Mouse (Mus musculus): ENCODE data around the gene Smim7. TPM values are rescaled to one million over a fixed set of nuclear protein-coding genes. Genes with fewer than 3 reads are reported as not detected.

The Smim7 gene
- 37.0 and 37.4 TPM in 2 replicates for polyA plus RNA-seq (2015; fragmentation: Nextera tagmentation; extraction: Ambion mirVana)

DNA sequence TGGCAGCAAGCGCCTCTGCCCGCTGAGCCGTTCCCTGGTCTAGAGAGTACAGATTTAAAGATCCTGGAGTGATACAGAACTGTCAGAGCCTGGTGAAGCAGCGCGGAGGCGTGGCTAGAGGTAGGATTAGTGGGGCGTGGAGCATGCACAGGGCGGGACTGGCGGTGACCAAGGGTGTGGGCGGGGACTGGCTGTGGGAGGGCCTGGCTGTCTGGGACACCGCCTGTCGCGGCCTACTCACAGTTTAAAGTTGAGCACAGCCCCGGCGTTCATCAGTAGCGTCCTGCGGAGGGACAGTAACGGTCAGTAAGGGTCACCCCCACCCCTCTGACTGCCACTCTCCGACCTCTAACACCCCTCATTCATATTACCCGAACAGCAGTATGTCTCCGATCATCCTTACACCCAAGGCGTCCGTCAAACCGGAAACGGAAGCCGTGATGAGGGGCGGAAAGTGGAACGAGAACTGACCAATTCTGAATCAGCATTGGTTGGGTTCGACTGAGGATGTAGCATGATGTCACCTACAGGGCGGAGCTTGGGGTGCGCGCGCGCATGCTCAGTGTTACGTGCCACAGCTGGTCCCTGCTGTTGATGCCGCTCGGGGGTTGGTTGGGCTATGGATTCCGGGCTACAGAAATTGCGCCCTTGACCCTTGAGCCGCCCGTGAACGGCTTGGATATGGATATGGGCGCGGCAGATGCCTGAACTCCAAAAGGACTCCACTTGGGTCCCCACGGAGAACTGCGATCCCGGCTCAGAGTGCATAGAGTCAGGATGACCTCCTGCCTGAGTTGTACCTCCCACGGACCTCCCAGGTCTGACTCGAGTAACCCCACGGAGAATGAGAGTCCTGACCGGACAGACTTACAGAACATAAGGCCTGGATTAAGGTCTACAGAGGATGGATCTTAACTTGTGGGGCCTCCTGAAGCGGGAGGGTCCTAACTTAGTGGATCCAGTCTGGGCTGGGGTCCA is at the start of gene Smim7:
Smim7 (minus strand) TSS at position 456 of the 978 bp plus-strand sequence.
- peak within 1 kb of the TSS; percentile 99 for H3K4me2 ChIP-seq
- peak; percentile 98 for ATAC-seq (ENCODE audit: insufficient read depth)
- WGBS (ENCODE audit: insufficient replicate concordance) = under 1% methylated on average over 52 of the region's 52 CpGs
- H3K9ac ChIP-seq = peak within 1 kb of the TSS; percentile 77
- H3K27ac ChIP-seq (replicated peaks) = peak within 1 kb of the TSS; percentile 90
- peak within 1 kb of the TSS; percentile 82 for H3K4me3 ChIP-seq (replicated peaks)
- H3K4me1 ChIP-seq (replicated peaks) = peaks cover 30% of the 10 kb centered on the region
- H3K27me3 ChIP-seq = peaks cover 12% of the 10 kb centered on the region; the same call in 1 of the 2 replicates
- H3K36me3 ChIP-seq (replicated peaks) = peaks cover 36% of the 10 kb centered on the region
- H3K9me3 ChIP-seq (replicated peaks) = no peaks in the 10 kb centered on the region

DNA sequence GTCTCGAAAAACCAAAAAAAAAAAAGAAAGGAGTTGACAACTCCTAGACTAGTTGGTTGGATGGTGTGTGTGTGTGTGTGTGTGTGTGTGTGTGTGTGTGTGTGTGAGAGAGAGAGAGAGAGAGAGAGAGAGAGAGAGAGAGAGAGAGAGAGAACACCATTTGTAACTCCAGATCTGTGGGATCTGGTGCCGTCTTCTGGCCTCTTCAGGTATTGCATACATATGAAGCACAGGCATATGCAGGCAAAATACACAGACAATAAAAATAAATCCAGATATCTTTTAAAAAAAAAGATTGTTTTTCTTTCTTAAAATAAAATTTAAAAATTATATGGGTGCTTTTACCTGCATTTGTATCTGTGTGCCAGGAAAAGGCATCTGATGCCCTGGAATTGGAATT is 19.3 kb upstream of the Smim7 start:
- H3K9me3 ChIP-seq (replicated peaks) = no peaks in the 10 kb centered on the region
- H3K27ac ChIP-seq (replicated peaks) = no peak overlapping the region
- no peak overlapping the region for H3K4me2 ChIP-seq
- H3K27me3 ChIP-seq = no peaks in the 10 kb centered on the region
- no peak for ATAC-seq (ENCODE audit: insufficient read depth)
- WGBS (ENCODE audit: insufficient replicate concordance) = 41% methylated on average over 2 of the region's 2 CpGs
- H3K9ac ChIP-seq = no peak overlapping the region
- H3K36me3 ChIP-seq (replicated peaks) = no peaks in the 10 kb centered on the region
- no peak overlapping the region for H3K4me3 ChIP-seq (replicated peaks)
- H3K4me1 ChIP-seq (replicated peaks) = no peaks in the 10 kb centered on the region

GRCm38 (mm10) chr8:72589286-72589685 is 18.4 kb upstream of the Smim7 start:
- Histone ChIP-seq H3K27me3 (no peaks in the 10 kb centered on the region), H3K4me2 (no peak overlapping the region), H3K9me3 (replicated peaks) (no peaks in the 10 kb centered on the region), H3K4me3 (replicated peaks) (no peak overlapping the region), H3K27ac (replicated peaks) (no peak overlapping the region), H3K4me1 (replicated peaks) (0 out of 2 replicates have a peak, but pooled peaks cover under 1% of the 10 kb centered on the region), H3K9ac (no peak overlapping the region), H3K36me3 (replicated peaks) (no peaks in the 10 kb centered on the region)
- no peak for ATAC-seq (ENCODE audit: insufficient read depth)
- 78% methylated on average over 7 of the region's 7 CpGs for WGBS (ENCODE audit: insufficient replicate concordance)

- peaks cover 4% of the 10 kb centered on the region; the same call in 1 of the 2 replicates for H3K4me1 ChIP-seq (replicated peaks)
Measured at GRCm38 (mm10) chr8:72588865-72589264, 18.0 kb upstream of the Smim7 start.

DNA sequence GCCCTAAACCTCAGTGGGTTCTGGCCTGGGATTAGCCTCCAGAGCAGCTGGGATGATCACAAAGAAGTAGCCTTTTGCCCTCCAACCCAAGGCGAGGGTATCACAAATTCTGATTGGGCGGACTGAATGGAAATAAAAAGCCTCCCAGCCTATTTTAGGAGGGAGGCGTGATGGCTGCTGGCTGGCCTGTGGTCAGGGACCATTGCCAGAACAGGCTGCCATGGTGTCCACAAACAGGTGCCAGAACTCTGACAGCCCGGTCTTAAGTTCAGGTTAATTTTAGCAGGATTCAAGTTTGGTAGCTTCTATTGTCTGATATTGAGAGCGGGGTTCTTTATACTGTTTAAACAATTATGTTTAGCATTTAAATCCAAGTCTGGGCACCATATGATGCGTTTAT is 16.9 kb upstream of the Smim7 start:
- Histone ChIP-seq H3K27me3 (no peaks in the 10 kb centered on the region), H3K4me2 (no peak overlapping the region), H3K9ac (no peak overlapping the region), H3K4me1 (replicated peaks) (peaks cover 11% of the 10 kb centered on the region), H3K9me3 (replicated peaks) (no peaks in the 10 kb centered on the region), H3K36me3 (replicated peaks) (no peaks in the 10 kb centered on the region), H3K4me3 (replicated peaks) (no peak overlapping the region), H3K27ac (replicated peaks) (no peak overlapping the region)
- 65% methylated on average over 6 of the region's 6 CpGs for whole genome bisulfite sequencing (ENCODE audit: insufficient replicate concordance)
- ATAC-seq (ENCODE audit: insufficient read depth) = no peak

More at GRCm38 (mm10) chr8:72588865-72589264, 18.0 kb upstream of the Smim7 start:
- H3K36me3 ChIP-seq (replicated peaks) = no peaks in the 10 kb centered on the region
- H3K27me3 ChIP-seq = no peaks in the 10 kb centered on the region
- 75% methylated on average over 10 of the region's 10 CpGs for WGBS (ENCODE audit: insufficient replicate concordance)
- no peak overlapping the region for H3K9ac ChIP-seq
- H3K27ac ChIP-seq (replicated peaks) = no peak overlapping the region
- H3K4me2 ChIP-seq = no peak overlapping the region
- no peak overlapping the region for H3K4me3 ChIP-seq (replicated peaks)
- H3K9me3 ChIP-seq (replicated peaks) = no peaks in the 10 kb centered on the region
- no peak for ATAC-seq (ENCODE audit: insufficient read depth)

DNA sequence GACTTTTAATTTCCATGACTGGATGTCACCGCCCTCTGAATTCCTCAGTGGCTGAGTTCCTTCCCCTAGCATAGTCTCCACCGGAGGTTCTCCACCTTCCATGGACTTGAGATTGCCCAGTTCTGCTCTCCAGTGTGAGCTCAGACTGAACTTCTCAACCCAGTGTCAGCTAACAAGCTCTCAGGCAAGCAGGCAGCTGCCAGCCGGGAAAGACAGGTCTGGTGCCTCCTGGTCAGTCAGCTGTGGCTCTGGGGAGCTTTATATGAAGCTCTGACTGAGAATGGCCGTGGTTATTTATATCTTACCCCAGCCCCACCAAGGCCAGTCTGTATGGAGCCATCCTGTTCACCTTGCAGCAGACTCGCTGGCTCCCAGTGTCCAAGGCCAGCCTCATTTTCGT is 13.5 kb upstream of the Smim7 start:
- Histone ChIP-seq H3K4me2 (no peak overlapping the region), H3K27ac (replicated peaks) (no peak overlapping the region; the same call in 1 of the 2 replicates), H3K36me3 (replicated peaks) (no peaks in the 10 kb centered on the region), H3K4me1 (replicated peaks) (peaks cover 12% of the 10 kb centered on the region), H3K4me3 (replicated peaks) (no peak overlapping the region), H3K9me3 (replicated peaks) (no peaks in the 10 kb centered on the region), H3K27me3 (no peaks in the 10 kb centered on the region), H3K9ac (no peak overlapping the region)
- no peak for ATAC-seq (ENCODE audit: insufficient read depth)
- 47% methylated on average over 6 of the region's 6 CpGs for WGBS (ENCODE audit: insufficient replicate concordance)

- 34% methylated on average over 7 of the region's 7 CpGs for WGBS (ENCODE audit: insufficient replicate concordance)
- H3K9me3 ChIP-seq (replicated peaks) = no peaks in the 10 kb centered on the region
- ATAC-seq (ENCODE audit: insufficient read depth) = peak; percentile 20; the same call in 1 of the 2 replicates
- no peak overlapping the region for H3K4me3 ChIP-seq (replicated peaks)
- H3K27ac ChIP-seq (replicated peaks) = peak overlapping the region; percentile 62
- H3K4me1 ChIP-seq (replicated peaks) = peaks cover 22% of the 10 kb centered on the region
- H3K9ac ChIP-seq = no peak overlapping the region
- no peak overlapping the region for H3K4me2 ChIP-seq
- no peaks in the 10 kb centered on the region for H3K36me3 ChIP-seq (replicated peaks)
- H3K27me3 ChIP-seq = no peaks in the 10 kb centered on the region
Measured at GRCm38 (mm10) chr8:72583056-72583771, 12.3 kb upstream of the Smim7 start.

DNA sequence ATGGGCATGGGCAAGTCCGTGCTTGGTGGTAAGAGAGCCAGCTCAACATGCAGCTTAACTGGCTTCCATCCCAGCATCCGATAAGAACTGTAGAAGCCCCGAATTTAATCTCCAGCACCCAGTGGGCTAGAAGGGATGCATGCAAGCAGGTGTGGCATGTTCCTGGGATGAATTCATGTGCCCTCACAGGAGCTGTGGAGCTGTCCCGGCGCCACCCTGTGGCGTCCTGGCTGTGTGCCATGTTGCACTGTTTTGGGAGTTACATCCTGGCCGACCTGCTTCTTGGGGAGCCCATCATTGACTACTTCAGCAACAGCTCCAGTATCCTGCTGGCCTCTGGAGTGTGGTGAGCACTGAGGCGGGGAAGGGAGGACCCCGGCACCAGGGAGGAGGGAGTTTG is 8.5 kb upstream of the Smim7 start:
- no peak overlapping the region for H3K9ac ChIP-seq
- H3K4me2 ChIP-seq = no peak overlapping the region
- 54% methylated on average over 9 of the region's 9 CpGs for WGBS (ENCODE audit: insufficient replicate concordance)
- no peak overlapping the region for H3K27ac ChIP-seq (replicated peaks)
- H3K27me3 ChIP-seq = no peaks in the 10 kb centered on the region
- H3K9me3 ChIP-seq (replicated peaks) = no peaks in the 10 kb centered on the region
- H3K36me3 ChIP-seq (replicated peaks) = no peaks in the 10 kb centered on the region
- H3K4me1 ChIP-seq (replicated peaks) = peaks cover 22% of the 10 kb centered on the region
- no peak overlapping the region for H3K4me3 ChIP-seq (replicated peaks)
- ATAC-seq (ENCODE audit: insufficient read depth) = no peak

DNA sequence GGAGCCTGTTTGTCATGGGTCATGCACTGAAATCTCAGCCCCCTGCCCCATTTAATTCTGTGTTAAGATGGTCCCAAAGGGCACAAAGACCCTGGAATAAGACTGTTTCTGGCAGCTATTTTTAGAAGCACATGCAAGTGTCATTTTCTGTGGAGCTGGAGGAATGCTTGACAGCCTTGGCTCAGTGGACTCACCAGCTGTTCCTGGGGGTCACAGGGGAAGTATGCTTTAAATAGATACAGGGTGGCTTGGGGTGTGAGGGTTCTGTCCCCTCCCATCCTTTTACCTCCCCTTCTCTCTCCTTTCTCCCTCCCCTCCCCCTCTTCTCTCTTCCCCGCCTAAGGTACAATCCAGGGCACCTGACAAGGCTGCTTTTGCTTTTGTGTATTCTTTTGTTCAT is 7.1 kb upstream of the Smim7 start:
- 68% methylated on average over 1 of the region's 1 CpGs for WGBS (ENCODE audit: insufficient replicate concordance)
- Histone ChIP-seq H3K4me1 (replicated peaks) (peaks cover 11% of the 10 kb centered on the region), H3K4me3 (replicated peaks) (no peak overlapping the region), H3K27ac (replicated peaks) (no peak overlapping the region), H3K9me3 (replicated peaks) (no peaks in the 10 kb centered on the region), H3K4me2 (no peak overlapping the region), H3K36me3 (replicated peaks) (no peaks in the 10 kb centered on the region), H3K9ac (no peak overlapping the region), H3K27me3 (peaks cover 1% of the 10 kb centered on the region; the same call in 1 of the 2 replicates)
- no peak for ATAC-seq (ENCODE audit: insufficient read depth)

DNA sequence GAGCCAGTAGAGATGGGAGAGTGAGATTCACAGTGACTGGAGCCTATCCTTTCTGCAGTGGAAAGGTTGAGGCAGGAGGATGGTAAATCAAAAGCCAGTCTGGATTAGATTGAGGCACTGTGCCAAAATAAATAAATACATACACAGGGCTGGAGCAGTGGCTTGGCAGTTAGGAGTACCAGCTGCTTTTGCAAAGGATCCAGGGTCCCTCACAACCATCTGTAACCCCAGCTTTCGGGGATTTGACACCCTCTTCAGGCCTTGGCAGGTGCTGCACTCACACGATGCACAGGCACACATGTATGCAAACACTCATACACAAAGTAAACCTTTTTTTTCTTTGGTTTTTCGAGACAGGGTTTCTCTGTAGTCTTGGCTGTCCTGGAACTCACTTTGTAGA is 6.4 kb upstream of the Smim7 start:
- no peak overlapping the region for H3K9ac ChIP-seq
- H3K4me2 ChIP-seq = no peak overlapping the region
- 72% methylated on average over 3 of the region's 3 CpGs for WGBS (ENCODE audit: insufficient replicate concordance)
- H3K36me3 ChIP-seq (replicated peaks) = no peaks in the 10 kb centered on the region
- peaks cover 17% of the 10 kb centered on the region for H3K4me1 ChIP-seq (replicated peaks)
- no peak overlapping the region for H3K4me3 ChIP-seq (replicated peaks)
- no peak overlapping the region for H3K27ac ChIP-seq (replicated peaks)
- ATAC-seq (ENCODE audit: insufficient read depth) = no peak
- H3K27me3 ChIP-seq = peaks cover 8% of the 10 kb centered on the region; the same call in 1 of the 2 replicates
- H3K9me3 ChIP-seq (replicated peaks) = no peaks in the 10 kb centered on the region

GRCm38 (mm10) chr8:72575915-72576314 is 5.0 kb upstream of the Smim7 start:
- no peaks in the 10 kb centered on the region for H3K36me3 ChIP-seq (replicated peaks)
- 87% methylated on average over 6 of the region's 6 CpGs for WGBS (ENCODE audit: insufficient replicate concordance)

More at GRCm38 (mm10) chr8:72575915-72576314, 5.0 kb upstream of the Smim7 start:
- Histone ChIP-seq H3K9me3 (replicated peaks) (no peaks in the 10 kb centered on the region), H3K27ac (replicated peaks) (no peak overlapping the region), H3K4me3 (replicated peaks) (no peak overlapping the region), H3K4me2 (no peak overlapping the region), H3K27me3 (peaks cover 12% of the 10 kb centered on the region; the same call in 1 of the 2 replicates), H3K4me1 (replicated peaks) (peaks cover 27% of the 10 kb centered on the region), H3K9ac (no peak overlapping the region)
- no peak for ATAC-seq (ENCODE audit: insufficient read depth)
